Mouse (Mus musculus) cortical plate, adult 2 months (tissue): ENCODE data around the gene Kif26b. TPM values are rescaled to one million over a fixed set of nuclear protein-coding genes. Genes with fewer than 3 reads are reported as not detected.

ENCODE experiments used
- H3K27ac ChIP-seq: fragments of 200-500 bp; 2 replicates; pipeline ENCODE4 v1.5.1; 2012; ENCODE audit warnings: low read length, control low read depth, inconsistent platforms; ENCODE audit not compliant: insufficient read depth
- H3K4me1 ChIP-seq: fragments of 200-500 bp; 2 replicates; pipeline ENCODE4 v1.6.1; 2011; ENCODE audit warnings: low read length; ENCODE audit not compliant: control insufficient read depth, insufficient read depth
- H3K4me3 ChIP-seq: fragments of 200-500 bp; 2 replicates; pipeline ENCODE4 v1.5.1; 2011; ENCODE audit warnings: mild to moderate bottlenecking, low read length, control low read depth; ENCODE audit not compliant: insufficient read depth
- CTCF ChIP-seq: fragments of 200-500 bp; IDR thresholded peaks from 2 replicates; pipeline ENCODE4 v1.5.1; 2011; ENCODE audit warnings: mild to moderate bottlenecking, control low read depth, low read length; ENCODE audit not compliant: insufficient read depth; ENCODE audit errors: extremely low read depth
- POLR2A ChIP-seq: fragments of 200-500 bp; IDR thresholded peaks from 2 replicates; pipeline ENCODE4 v1.6.1; 2011; ENCODE audit warnings: mild to moderate bottlenecking, low read length, control low read depth; ENCODE audit not compliant: insufficient read depth; ENCODE audit errors: extremely low read depth
- polyA plus RNA-seq: library from polyadenylated mRNA; depleted of rRNA; stranded (reverse); fragments of >200 nt; gene quantifications from 2 replicates; pipeline ENCODE4 v1.2.3, GENCODE M21; 2012

Kif26b gene
- polyA plus RNA-seq, 1 experiment, result 1.9 TPM

DNA sequence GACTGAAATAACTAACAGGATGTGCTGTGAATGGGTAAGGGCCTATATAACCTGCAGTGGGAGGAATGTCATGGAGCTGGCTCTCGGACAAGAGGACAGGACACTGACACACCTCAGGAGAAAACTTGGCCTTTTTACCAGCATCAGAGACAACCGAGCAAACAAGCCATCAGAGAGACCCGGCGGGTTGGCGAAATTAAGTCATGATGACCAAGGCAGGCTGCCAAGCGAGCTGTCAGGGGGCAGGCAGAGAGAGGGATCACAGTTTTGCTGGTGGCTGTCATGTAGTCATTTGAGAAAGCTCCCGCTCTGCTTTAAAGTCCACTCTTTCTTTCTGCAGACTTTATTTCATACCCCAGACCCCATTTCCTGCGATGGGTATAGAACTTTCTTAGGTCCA is 27.3 kb downstream of the Kif26b start:
- no peak overlapping the region for H3K4me3 ChIP-seq
- H3K4me1 ChIP-seq, result no peaks in the 10 kb centered on the region
- no peak for TF ChIP-seq POLR2A
- TF ChIP-seq CTCF, result no peak
- no peak overlapping the region for H3K27ac ChIP-seq

DNA sequence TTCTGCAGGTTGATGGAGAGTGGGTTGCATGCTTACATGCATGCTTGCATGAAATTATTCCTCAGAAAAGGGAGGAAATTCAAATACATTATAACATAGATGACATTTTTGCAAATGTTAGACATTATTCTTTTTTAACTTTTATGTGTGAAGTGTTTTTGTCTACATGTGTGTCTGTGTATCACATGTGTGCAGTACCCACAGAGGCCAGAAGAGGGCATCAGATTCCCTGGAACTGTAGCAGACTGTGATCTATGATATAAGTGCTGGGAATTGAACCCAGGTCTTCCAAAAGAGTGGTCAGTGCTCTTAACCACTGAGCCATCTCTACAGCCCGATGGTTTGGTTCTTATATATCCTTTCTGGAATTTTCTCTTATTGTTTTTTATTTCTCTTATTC is 31.1 kb downstream of the Kif26b start:
- TF ChIP-seq POLR2A, result no peak
- TF ChIP-seq CTCF, result no peak
- H3K27ac ChIP-seq, result no peak overlapping the region
- no peak overlapping the region for H3K4me3 ChIP-seq
- no peaks in the 10 kb centered on the region for H3K4me1 ChIP-seq

DNA sequence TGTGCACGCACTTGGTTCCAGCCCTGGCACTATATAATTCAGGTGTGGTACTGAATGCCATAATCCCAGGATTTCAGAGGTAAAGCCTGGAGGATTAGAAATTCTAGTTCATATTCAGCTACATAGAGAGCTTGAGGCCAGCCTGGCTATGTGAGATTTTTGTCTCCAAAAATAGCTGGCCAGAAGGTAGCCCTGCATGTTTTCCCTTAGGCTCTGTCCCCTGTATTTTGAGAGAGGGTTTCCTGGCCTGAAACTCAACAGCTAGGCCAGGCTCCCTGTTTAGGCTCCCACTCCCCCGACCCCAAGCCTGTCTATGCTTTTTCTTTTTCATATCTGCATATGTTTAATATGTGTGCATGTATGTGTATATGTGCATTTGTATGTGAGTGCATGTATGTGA is 34.9 kb downstream of the Kif26b start:
- TF ChIP-seq POLR2A (no peak), CTCF (no peak)
- H3K4me1 ChIP-seq, result no peaks in the 10 kb centered on the region
- H3K4me3 ChIP-seq, result no peak overlapping the region
- no peak overlapping the region for H3K27ac ChIP-seq

DNA sequence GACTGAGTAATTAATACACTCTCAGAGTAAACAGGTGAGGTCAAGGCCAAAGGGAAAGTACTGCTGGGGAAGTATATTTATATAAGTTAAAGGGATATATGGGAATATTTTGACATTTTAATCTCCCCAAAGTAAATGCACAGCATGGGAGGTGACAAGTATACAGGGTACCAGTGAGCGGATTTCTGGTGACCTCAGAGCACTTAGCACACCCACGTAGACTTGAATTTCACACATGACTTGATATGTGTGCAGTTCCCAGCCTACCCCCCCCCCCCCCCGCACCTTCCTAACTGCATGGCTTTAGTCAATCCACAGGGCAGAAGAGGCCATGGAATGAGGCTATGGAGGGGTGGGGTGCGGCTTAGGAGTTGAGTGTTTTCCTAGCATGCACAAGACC is 35.9 kb downstream of the Kif26b start:
- no peak overlapping the region for H3K4me3 ChIP-seq
- H3K4me1 ChIP-seq, result no peaks in the 10 kb centered on the region
- TF ChIP-seq CTCF (no peak), POLR2A (no peak)
- H3K27ac ChIP-seq, result no peak overlapping the region

DNA sequence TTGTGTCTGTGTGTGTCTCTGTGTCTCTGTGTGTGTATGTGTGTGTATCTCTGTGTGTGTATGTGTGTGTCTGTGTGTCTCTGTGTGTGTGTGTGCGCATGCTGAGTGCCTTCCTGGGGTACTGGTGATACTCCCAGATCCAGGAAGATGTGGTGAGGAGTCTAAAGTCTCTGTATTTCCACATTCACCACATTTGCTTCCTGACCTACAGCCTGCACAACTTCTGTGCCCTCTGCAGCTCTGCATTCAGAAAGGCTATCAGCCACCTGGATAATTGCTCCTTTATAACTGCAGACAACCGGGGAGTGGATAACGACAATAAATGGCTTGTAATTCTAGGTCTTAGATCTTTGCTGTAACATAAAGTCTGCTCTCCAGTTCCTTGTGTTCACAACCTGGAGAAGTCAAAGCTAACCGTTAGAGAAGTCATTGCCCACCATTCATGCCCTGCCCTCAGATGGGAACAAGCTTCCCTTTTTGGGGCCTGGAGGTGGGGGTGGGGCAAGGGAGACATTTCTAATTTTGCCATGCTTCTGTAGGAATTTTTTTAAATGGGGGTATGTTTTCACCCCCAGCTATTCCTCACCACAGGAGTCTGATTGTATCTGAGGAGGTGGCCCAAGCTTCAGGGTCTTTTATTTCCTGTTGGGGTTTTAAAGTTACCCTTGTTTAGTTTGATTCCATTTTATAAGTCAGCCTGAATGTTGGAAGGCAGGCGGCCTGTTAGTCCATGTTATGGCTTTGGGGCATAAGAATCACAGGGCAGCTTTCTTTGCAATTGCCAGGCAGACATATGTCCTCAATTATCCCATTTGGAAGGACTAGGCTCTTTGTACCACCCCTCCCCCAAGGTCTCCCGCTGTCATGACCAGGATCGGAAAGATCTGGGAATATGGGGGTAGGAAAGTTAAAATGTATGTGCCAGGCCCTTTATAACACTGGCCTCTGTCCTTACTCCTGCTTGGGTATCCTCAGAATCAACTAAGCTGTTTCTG is 39.9 kb downstream of the Kif26b start:
- Histone ChIP-seq H3K4me1 (no peaks in the 10 kb centered on the region), H3K4me3 (no peak overlapping the region), H3K27ac (no peak overlapping the region)
- TF ChIP-seq CTCF (no peak), POLR2A (no peak)

DNA sequence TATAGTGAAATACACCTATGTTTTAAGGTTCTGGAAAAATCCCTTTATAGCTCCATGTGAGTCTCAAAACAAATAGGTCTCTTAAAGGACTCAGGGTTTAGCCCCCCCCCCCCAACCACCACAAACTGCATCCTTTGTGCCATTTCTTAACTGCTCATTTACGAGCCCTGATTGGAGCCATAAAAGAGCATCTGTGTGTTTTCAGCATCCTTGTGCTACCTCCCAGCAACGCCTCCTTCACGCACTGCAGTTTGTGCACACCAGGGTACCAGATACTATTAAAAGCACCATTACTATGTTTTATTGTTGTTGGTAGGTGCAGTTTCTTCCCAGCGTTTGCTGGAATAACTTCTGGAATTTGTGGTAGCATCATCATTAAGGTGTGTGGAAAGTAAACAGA is 42.1 kb downstream of the Kif26b start:
- Histone ChIP-seq H3K4me3 (no peak overlapping the region), H3K27ac (no peak overlapping the region), H3K4me1 (no peaks in the 10 kb centered on the region)
- no peak for TF ChIP-seq POLR2A

DNA sequence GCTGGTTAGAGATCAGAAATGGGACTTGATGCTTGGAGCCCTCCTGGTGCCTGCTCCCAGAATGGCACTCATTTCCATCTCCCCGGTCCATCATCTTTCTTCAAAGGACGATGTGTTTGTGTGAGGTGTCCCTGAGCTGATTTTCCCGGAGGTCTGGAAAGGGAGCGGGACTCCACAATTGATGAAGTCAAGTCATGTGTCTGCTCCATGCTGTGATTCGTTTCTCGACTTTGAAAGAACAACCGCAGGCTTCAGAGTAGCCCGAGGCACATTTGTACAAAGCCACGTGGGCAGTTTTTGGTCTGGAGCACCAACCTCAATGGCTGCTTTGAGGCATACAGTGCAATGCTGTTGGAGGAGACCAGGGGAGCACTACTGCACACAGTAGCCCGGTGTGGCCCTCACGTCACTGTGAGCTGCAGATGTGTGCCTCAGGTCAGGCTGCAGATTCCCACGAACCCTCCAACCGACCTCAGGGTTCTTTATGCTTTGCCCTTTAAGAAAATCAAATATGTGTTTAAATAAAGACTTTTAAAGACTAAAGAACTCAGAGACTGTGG is 43.0 kb downstream of the Kif26b start:
- no peak overlapping the region for H3K4me3 ChIP-seq
- H3K27ac ChIP-seq, result no peak overlapping the region
- no peaks in the 10 kb centered on the region for H3K4me1 ChIP-seq
- no peak for TF ChIP-seq POLR2A

DNA sequence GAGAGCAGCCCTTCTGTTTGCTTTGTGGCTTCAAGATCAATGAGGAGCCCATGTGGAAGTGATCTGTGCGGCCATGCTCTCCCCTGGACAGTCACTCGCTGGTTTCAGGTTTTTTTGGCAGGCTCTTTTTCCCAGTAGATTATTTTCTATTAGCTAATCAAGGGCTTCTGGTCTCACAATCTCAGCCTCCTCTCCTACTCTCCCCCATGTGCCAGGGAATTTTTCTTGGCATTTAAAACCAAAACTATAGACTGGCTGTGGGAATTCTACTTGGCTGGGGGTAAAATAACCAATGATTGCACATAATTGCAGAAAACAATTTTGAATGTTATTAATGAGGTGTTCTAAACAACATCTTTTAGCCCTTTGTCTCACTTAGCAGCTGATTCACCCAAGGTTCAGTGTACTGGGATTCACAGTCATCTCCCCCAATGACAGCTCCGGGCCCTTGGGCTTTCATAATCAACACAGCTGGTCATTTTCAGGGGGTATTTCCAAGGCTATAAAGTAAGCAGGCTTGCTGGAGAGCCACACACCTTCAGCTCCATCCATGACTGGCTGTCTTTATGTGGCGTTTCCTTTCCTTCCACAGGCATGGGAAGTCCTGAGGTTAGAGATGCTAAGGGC is 44.6 kb downstream of the Kif26b start:
- H3K4me3 ChIP-seq, result no peak overlapping the region
- TF ChIP-seq CTCF (no peak), POLR2A (no peak)
- H3K4me1 ChIP-seq, result no peaks in the 10 kb centered on the region
- no peak overlapping the region for H3K27ac ChIP-seq

DNA sequence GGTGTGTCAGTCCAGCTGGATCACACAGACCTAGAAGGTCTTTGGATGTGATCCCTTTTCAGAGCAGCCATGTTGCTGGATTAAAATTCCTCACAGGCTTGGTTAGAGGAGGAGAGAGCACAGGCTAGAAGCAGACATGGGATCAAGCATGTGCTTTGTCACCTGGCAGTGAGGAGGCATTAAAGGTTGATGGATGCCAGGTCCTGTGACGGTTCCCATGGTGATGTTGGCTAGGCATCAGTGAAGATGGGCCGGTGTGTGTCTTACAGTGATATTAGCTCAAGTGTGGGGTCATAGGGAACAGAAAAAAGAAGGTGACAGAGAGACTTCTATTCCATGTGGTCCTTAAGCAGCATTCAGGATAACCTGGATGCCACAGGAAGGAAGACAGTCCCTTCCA is 46.8 kb downstream of the Kif26b start:
- Histone ChIP-seq H3K27ac (no peak overlapping the region), H3K4me1 (no peaks in the 10 kb centered on the region), H3K4me3 (no peak overlapping the region)
- no peak for TF ChIP-seq CTCF
- TF ChIP-seq POLR2A, result no peak

DNA sequence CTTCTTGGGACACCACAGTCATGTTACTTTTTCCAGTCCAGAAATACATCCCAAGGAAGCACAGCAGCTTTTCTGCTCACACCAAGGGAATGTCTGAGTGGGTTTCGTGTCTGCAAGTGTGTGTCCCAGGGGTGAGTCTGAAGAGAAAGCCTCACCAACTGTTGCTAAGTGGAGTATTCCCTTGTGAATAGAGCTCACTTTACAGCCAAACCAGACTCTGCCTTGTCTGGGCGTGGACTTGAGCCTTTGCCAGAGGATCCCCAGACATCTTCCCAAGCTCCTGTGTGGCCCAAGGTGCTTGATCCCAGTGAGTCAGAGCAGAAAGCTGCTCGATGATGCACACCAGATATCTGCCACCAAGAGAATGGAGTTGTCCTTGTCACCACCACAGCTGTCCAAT is 48.0 kb downstream of the Kif26b start:
- TF ChIP-seq POLR2A, result no peak
- TF ChIP-seq CTCF, result no peak
- no peak overlapping the region for H3K4me3 ChIP-seq
- no peak overlapping the region for H3K27ac ChIP-seq
- no peaks in the 10 kb centered on the region for H3K4me1 ChIP-seq
